Mouse (Mus musculus): ENCODE results near the gene Slc3a2. TPM values are rescaled to one million over a fixed set of nuclear protein-coding genes. Genes with fewer than 3 reads are reported as not detected.

The Slc3a2 gene
- 149 TPM for polyA plus RNA-seq (2015; fragmentation: Illumina TruSeq; extraction: RNeasy Lipid Tissue Mini Kit (QIAGEN cat#74804); ENCODE audit: insufficient read depth, low replicate concordance)

DNA sequence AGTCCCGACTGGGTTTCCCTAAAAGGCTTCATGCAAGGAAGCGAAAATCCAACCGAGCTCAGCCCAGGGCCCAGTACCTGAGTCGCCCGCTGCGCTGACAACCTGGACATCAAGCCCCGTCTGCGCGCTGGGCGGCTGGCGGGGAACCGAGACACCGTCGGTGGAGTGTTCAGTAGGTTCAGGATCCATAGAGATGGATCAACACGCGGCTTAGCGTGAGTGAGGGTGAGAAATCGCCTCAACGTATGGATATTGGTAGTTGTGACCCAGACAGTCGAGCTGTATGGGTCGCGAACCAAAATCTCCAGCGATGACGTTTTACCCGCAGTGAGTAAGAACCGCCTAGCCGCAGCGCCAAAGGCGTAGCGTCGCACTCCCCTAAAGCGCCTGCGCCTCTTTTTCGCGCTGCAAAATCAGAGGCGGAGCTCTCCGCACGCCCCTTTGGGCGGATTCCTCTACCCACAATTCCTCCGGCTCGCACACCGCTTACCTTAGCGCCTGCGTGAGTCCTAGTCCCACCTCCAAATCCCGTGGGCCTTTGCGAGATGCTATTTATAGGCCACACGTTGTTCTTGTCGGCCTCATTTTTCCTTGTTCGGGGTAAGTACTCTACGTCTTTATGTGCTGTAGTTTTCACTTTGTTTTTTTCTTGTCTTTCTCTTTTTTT lies at the start of gene Slc3a2:
Gene Slc3a2, minus strand, starts transcription at position 463 of the 667 bp plus-strand sequence.

DNA sequence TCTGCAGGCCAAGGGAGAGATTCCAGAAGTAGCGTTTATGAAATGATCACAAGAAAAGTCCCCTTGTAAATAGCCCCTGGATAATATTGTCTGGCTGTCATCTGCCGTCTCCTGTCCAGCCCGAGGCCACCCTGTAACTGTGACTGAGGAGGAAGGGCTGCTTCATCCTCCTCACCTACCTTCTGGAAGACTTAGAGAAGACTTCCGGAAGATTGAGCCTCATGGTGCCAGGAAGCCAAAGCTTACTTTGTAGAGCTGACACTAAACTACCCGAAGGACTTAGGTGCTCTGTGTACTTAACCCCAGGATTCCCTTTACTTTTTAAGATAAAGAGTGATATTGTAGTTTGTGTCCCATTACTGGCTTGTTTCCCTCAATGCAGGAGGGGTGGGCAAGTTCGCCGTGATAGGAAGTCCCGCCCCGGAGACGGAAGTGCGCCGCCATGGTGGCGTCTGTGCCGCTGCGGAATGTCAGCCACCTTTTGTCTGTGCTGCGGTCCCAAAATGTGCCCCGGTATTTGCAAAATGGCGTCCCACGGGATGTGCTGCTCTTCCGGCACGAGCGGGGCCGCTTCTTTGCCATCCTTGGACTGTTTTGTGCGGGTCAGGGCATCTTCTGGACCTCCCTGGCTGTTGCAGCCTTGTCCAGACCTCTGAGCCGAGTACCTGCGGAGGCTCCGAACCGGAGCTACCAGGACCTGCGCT lies 47.5 kb upstream of the Slc3a2 start, which contains the start of gene Tmem223:
Gene Tmem223, plus strand, starts transcription at position 430 of the 704 bp plus-strand sequence.

DNA sequence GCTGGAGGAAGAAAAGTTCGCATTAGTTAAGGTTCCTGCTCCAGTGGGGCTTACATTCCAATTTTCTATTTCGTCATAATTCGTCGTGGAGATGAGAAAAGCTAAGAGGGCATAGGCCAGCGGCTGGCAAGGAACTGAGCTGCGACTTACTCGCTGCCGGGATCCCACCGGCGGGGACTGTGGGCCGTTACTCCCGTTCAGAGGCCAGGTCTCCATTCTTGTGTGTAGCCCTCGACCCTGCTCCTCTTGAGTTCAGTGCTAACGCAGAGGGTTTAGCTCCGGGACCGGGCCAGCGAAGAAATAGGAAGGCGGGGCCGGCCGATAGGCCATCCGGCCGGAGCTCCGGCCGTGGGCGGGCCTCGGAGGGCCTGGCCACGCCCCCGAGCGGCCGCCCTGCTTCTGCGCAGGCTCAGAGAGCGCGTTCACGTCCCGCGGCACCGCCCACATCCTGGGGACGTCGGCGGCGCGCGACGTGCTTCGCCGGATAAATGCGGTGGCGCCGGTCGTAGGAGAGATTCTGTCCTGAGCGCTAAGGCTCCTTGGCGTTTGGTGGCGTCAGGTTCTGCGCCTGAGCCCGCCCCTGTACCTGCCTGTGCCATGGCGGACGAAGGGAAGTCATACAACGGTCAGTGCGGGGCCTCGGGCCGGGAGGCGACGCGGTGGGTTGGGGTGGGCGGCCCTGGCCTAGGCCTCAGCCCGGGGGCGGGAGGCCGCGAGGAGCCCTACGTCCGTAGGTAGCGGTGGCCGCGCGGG lies 33.6 kb upstream of the Slc3a2 start, which contains the start of gene Nxf1:
Gene Nxf1, plus strand, starts transcription at position 439 of the 753 bp plus-strand sequence.

DNA sequence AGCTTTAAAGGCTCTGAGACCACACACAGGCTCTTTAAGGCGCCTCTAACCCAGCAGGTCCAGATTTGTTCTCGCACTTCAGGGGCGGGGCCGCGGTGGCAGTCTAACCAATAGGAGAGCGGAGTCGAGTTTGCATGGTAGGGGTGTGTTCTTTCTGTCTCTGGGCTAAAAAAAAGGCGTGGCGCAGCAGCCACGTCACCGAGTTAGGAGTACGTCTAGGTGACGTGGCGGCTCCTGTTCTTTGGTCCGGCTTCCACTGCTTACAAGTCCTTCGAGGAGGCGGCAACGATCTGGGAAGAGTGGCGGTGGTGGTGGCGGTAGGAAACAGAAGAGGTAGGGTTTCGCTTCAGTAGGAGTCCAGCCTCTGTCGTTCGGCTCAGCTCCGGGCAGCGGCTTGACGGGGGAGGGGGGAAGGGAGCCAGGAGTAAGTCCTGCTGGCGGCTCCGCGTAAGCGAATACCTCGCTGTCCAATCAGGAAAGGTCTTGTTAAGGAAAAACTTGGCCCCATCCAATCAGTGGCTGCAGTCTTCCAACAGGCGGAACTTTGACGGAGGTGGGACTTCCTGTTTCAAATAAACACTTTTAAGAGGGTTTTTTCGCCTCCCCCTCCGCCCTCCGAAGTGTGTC lies 18.2 kb upstream of the Slc3a2 start, which contains the start of gene Stx5a:
Gene Stx5a, plus strand, starts transcription at position 171 of the 627 bp plus-strand sequence.

DNA sequence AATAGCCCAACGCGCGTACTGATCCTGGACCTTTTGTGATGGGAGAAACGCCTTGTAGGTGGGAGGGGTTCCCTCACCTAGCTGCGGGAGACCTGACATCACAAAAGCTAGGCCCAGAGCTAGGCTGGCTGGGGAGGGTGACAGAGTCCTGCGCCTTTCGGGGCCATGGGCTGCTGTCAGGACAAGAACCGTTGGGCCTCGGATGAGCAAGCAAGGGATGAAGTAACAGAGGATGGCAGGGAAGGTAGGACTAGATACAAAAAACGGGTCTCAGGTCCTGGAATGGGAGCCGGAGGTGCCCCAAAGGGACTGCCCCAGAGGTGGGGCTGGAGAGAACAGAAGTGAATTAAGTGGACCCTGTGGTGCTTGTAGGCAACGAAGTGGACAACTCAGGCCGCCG lies 17.4 kb upstream of the Slc3a2 start, which contains the start of gene 1700092M07Rik:
Gene 1700092M07Rik, plus strand, starts transcription at position 116 of the 400 bp plus-strand sequence.

DNA sequence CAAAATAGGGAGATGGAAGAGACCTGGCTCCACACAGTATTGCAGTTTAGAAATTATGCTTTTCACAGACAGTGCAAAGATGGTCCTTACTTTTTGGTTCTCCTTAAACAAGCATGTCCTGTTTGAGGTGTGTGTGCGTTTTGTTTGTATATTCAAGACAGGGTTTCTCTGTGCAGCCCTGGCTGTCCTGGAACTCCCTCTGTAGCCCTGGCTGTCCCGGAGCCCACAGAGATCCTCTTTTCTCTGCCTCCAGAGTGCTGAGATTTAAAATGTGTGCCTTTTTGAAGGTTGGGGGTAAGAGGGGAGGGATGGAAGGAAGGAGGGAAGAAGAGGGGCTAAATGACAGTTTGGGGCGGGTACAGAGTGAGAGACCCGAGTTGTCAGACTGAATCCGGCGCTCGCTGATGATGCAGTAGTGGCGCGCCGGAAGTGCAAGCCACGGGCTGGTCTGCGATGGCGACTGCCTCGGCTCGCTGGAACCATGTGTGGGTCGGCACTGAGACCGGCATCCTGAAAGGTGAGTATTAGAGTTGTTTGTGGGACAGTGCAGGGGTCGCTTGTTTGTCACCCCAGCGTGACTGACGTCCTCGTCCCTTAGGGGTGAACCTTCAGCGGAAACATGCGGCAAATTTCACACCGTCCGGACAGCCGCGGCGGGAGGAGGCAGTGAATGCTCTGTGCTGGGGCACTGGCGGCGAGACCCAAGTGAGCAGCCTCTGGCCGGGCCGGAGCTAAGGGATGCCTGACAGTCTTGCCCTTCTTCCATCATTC lies 12.4 kb upstream of the Slc3a2 start, which contains the start of gene Wdr74:
Gene Wdr74, plus strand, starts transcription at position 439 of the 771 bp plus-strand sequence.

DNA sequence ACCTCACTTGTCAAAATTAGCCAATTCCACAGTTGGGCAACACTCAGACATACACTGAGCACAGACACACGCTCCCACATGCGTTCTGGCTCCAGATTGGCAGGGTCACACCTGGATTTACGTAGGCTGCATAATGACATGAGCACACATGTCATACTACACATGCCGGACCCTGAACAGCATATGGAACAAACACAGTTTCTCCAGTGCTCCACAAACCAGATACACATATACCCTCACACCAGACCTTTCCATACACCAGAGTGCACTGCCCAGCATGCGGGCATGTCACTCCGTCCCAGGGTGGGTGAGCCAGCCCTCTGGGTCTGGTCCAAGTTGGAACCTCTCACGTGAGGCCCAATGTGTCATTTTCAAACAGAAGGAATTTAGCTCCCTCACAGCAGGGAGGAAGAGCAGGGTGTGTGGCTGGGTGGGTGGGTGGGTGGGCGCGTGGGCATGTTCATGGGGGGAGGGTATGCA lies 59.8 kb downstream of the Slc3a2 start, which contains the start of gene Chrm1:
Gene Chrm1, plus strand, starts transcription at position 430 of the 480 bp plus-strand sequence.

Other genes starting within 250 kb of the Slc3a2 start
- gene Slc22a8, start 132.1 kb downstream of the Slc3a2 start, polyA plus RNA-seq (2015; fragmentation: Illumina TruSeq; extraction: RNeasy Lipid Tissue Mini Kit (QIAGEN cat#74804); ENCODE audit: insufficient read depth, low replicate concordance) = not detected
- gene Slc22a6, start 105.3 kb downstream of the Slc3a2 start, polyA plus RNA-seq (2015; fragmentation: Illumina TruSeq; extraction: RNeasy Lipid Tissue Mini Kit (QIAGEN cat#74804); ENCODE audit: insufficient read depth, low replicate concordance) = not detected
- gene Chrm1, start 59.6 kb downstream of the Slc3a2 start, polyA plus RNA-seq (2015; fragmentation: Illumina TruSeq; extraction: RNeasy Lipid Tissue Mini Kit (QIAGEN cat#74804); ENCODE audit: insufficient read depth, low replicate concordance) = not detected
- 70.3 TPM for gene Wdr74, start 12.5 kb upstream of the Slc3a2 start, polyA plus RNA-seq (2015; fragmentation: Illumina TruSeq; extraction: RNeasy Lipid Tissue Mini Kit (QIAGEN cat#74804); ENCODE audit: insufficient read depth, low replicate concordance)
- not detected for gene 1700092M07Rik, start 17.3 kb upstream of the Slc3a2 start, polyA plus RNA-seq (2015; fragmentation: Illumina TruSeq; extraction: RNeasy Lipid Tissue Mini Kit (QIAGEN cat#74804); ENCODE audit: insufficient read depth, low replicate concordance)
- 145 TPM for gene Stx5a, start 18.0 kb upstream of the Slc3a2 start, polyA plus RNA-seq (2015; fragmentation: Illumina TruSeq; extraction: RNeasy Lipid Tissue Mini Kit (QIAGEN cat#74804); ENCODE audit: insufficient read depth, low replicate concordance)
- 395 TPM for gene Nxf1, start 33.7 kb upstream of the Slc3a2 start, polyA plus RNA-seq (2015; fragmentation: Illumina TruSeq; extraction: RNeasy Lipid Tissue Mini Kit (QIAGEN cat#74804); ENCODE audit: insufficient read depth, low replicate concordance)
- gene Tmem223, start 47.6 kb upstream of the Slc3a2 start, polyA plus RNA-seq (2015; fragmentation: Illumina TruSeq; extraction: RNeasy Lipid Tissue Mini Kit (QIAGEN cat#74804); ENCODE audit: insufficient read depth, low replicate concordance) = 36.9 TPM
- 89.0 TPM for gene Tmem179b, start 51.1 kb upstream of the Slc3a2 start, polyA plus RNA-seq (2015; fragmentation: Illumina TruSeq; extraction: RNeasy Lipid Tissue Mini Kit (QIAGEN cat#74804); ENCODE audit: insufficient read depth, low replicate concordance)
- 4.8 TPM for gene Taf6l, start 63.0 kb upstream of the Slc3a2 start, polyA plus RNA-seq (2015; fragmentation: Illumina TruSeq; extraction: RNeasy Lipid Tissue Mini Kit (QIAGEN cat#74804); ENCODE audit: insufficient read depth, low replicate concordance)
- 131 TPM for gene Polr2g, start 75.2 kb upstream of the Slc3a2 start, polyA plus RNA-seq (2015; fragmentation: Illumina TruSeq; extraction: RNeasy Lipid Tissue Mini Kit (QIAGEN cat#74804); ENCODE audit: insufficient read depth, low replicate concordance)
- 3.1 TPM for gene Zbtb3, start 79.2 kb upstream of the Slc3a2 start, polyA plus RNA-seq (2015; fragmentation: Illumina TruSeq; extraction: RNeasy Lipid Tissue Mini Kit (QIAGEN cat#74804); ENCODE audit: insufficient read depth, low replicate concordance)
- gene Ttc9c, start 96.0 kb upstream of the Slc3a2 start, polyA plus RNA-seq (2015; fragmentation: Illumina TruSeq; extraction: RNeasy Lipid Tissue Mini Kit (QIAGEN cat#74804); ENCODE audit: insufficient read depth, low replicate concordance) = 67.2 TPM
- gene Hnrnpul2, start 96.6 kb upstream of the Slc3a2 start, polyA plus RNA-seq (2015; fragmentation: Illumina TruSeq; extraction: RNeasy Lipid Tissue Mini Kit (QIAGEN cat#74804); ENCODE audit: insufficient read depth, low replicate concordance) = 172 TPM
- gene AC129217.1, start 106.4 kb upstream of the Slc3a2 start, polyA plus RNA-seq (2015; fragmentation: Illumina TruSeq; extraction: RNeasy Lipid Tissue Mini Kit (QIAGEN cat#74804); ENCODE audit: insufficient read depth, low replicate concordance) = not detected
- 33.6 TPM for gene Bscl2, start 114.1 kb upstream of the Slc3a2 start, polyA plus RNA-seq (2015; fragmentation: Illumina TruSeq; extraction: RNeasy Lipid Tissue Mini Kit (QIAGEN cat#74804); ENCODE audit: insufficient read depth, low replicate concordance)
- 0.14 TPM for gene Gng3, start 115.8 kb upstream of the Slc3a2 start, polyA plus RNA-seq (2015; fragmentation: Illumina TruSeq; extraction: RNeasy Lipid Tissue Mini Kit (QIAGEN cat#74804); ENCODE audit: insufficient read depth, low replicate concordance)
- 0.33 TPM for gene Lrrn4cl, start 127.4 kb upstream of the Slc3a2 start, polyA plus RNA-seq (2015; fragmentation: Illumina TruSeq; extraction: RNeasy Lipid Tissue Mini Kit (QIAGEN cat#74804); ENCODE audit: insufficient read depth, low replicate concordance)
- gene Ubxn1, start 148.1 kb upstream of the Slc3a2 start, polyA plus RNA-seq (2015; fragmentation: Illumina TruSeq; extraction: RNeasy Lipid Tissue Mini Kit (QIAGEN cat#74804); ENCODE audit: insufficient read depth, low replicate concordance) = 103 TPM
- gene Uqcc3, start 157.6 kb upstream of the Slc3a2 start, polyA plus RNA-seq (2015; fragmentation: Illumina TruSeq; extraction: RNeasy Lipid Tissue Mini Kit (QIAGEN cat#74804); ENCODE audit: insufficient read depth, low replicate concordance) = 14.9 TPM
- 85.8 TPM for gene Lbhd1, start 160.4 kb upstream of the Slc3a2 start, polyA plus RNA-seq (2015; fragmentation: Illumina TruSeq; extraction: RNeasy Lipid Tissue Mini Kit (QIAGEN cat#74804); ENCODE audit: insufficient read depth, low replicate concordance)
- not detected for gene Gm49403, start 160.6 kb upstream of the Slc3a2 start, polyA plus RNA-seq (2015; fragmentation: Illumina TruSeq; extraction: RNeasy Lipid Tissue Mini Kit (QIAGEN cat#74804); ENCODE audit: insufficient read depth, low replicate concordance)
- gene 1810009A15Rik, start 165.5 kb upstream of the Slc3a2 start, polyA plus RNA-seq (2015; fragmentation: Illumina TruSeq; extraction: RNeasy Lipid Tissue Mini Kit (QIAGEN cat#74804); ENCODE audit: insufficient read depth, low replicate concordance) = 31.6 TPM
- gene Gm49416, start 165.6 kb upstream of the Slc3a2 start, polyA plus RNA-seq (2015; fragmentation: Illumina TruSeq; extraction: RNeasy Lipid Tissue Mini Kit (QIAGEN cat#74804); ENCODE audit: insufficient read depth, low replicate concordance) = not detected
- gene Ints5, start 169.6 kb upstream of the Slc3a2 start, polyA plus RNA-seq (2015; fragmentation: Illumina TruSeq; extraction: RNeasy Lipid Tissue Mini Kit (QIAGEN cat#74804); ENCODE audit: insufficient read depth, low replicate concordance) = 8.5 TPM
- 156 TPM for gene Ganab, start 174.7 kb upstream of the Slc3a2 start, polyA plus RNA-seq (2015; fragmentation: Illumina TruSeq; extraction: RNeasy Lipid Tissue Mini Kit (QIAGEN cat#74804); ENCODE audit: insufficient read depth, low replicate concordance)
- gene B3gat3, start 197.0 kb upstream of the Slc3a2 start, polyA plus RNA-seq (2015; fragmentation: Illumina TruSeq; extraction: RNeasy Lipid Tissue Mini Kit (QIAGEN cat#74804); ENCODE audit: insufficient read depth, low replicate concordance) = 44.8 TPM
- 3.7 TPM for gene Rom1, start 206.0 kb upstream of the Slc3a2 start, polyA plus RNA-seq (2015; fragmentation: Illumina TruSeq; extraction: RNeasy Lipid Tissue Mini Kit (QIAGEN cat#74804); ENCODE audit: insufficient read depth, low replicate concordance)
- 68.8 TPM for gene Eml3, start 206.2 kb upstream of the Slc3a2 start, polyA plus RNA-seq (2015; fragmentation: Illumina TruSeq; extraction: RNeasy Lipid Tissue Mini Kit (QIAGEN cat#74804); ENCODE audit: insufficient read depth, low replicate concordance)
- gene Mta2, start 218.5 kb upstream of the Slc3a2 start, polyA plus RNA-seq (2015; fragmentation: Illumina TruSeq; extraction: RNeasy Lipid Tissue Mini Kit (QIAGEN cat#74804); ENCODE audit: insufficient read depth, low replicate concordance) = 192 TPM
- 24.7 TPM for gene Tut1, start 230.5 kb upstream of the Slc3a2 start, polyA plus RNA-seq (2015; fragmentation: Illumina TruSeq; extraction: RNeasy Lipid Tissue Mini Kit (QIAGEN cat#74804); ENCODE audit: insufficient read depth, low replicate concordance)
- gene Eef1g, start 243.7 kb upstream of the Slc3a2 start, polyA plus RNA-seq (2015; fragmentation: Illumina TruSeq; extraction: RNeasy Lipid Tissue Mini Kit (QIAGEN cat#74804); ENCODE audit: insufficient read depth, low replicate concordance) = 623 TPM

All from spleen, adult 10 weeks (tissue).